Mouse (Mus musculus) limb, embryonic 11.5 days (tissue): ENCODE measurements at regions not wholly inside any gene's neighbourhood (a gene's known extent, or its start where the extent isn't known, plus 50 kb on each side); places are given as distances from the start of the nearest gene placed in this dataset.

ENCODE experiments used
- ATAC-seq: fragments of 200-750 bp; cut with Nextera tagmentation; 2 replicates; pipeline ENCODE4 v1.8.0; 2017; ENCODE audit warnings: low read depth; ENCODE audit not compliant: insufficient number of reproducible peaks, low FRiP score, low TSS enrichment
- DNase-seq: peaks from one replicate; pipeline ENCODE4 v3.0.0-alpha.2; 2015; ENCODE audit warnings: low spot score
- H3K27ac ChIP-seq: fragments of 300-500 bp; sonication (generic); replicated peaks from 2 replicates; pipeline ENCODE4 v1.5.1; 2014; ENCODE audit warnings: low read depth, mild to moderate bottlenecking, low read length
- H3K27me3 ChIP-seq: fragments of 300-500 bp; sonication (generic); 2 replicates; pipeline ENCODE4 v1.6.1; 2014; ENCODE audit warnings: mild to moderate bottlenecking, low read length, mixed read lengths; ENCODE audit not compliant: control insufficient read depth, insufficient read depth
- H3K36me3 ChIP-seq: fragments of 300-500 bp; sonication (generic); 2 replicates; pipeline ENCODE4 v1.6.1; 2014; ENCODE audit warnings: mild to moderate bottlenecking, low read length, moderate library complexity, mixed read lengths; ENCODE audit not compliant: control insufficient read depth, insufficient read depth
- H3K4me1 ChIP-seq: fragments of 300-500 bp; sonication (generic); 2 replicates; pipeline ENCODE4 v1.6.1; 2014; ENCODE audit warnings: low read length, mixed read lengths; ENCODE audit not compliant: control insufficient read depth, insufficient read depth
- H3K4me2 ChIP-seq: fragments of 300-500 bp; sonication (generic); 2 replicates; pipeline ENCODE4 v1.6.1; 2014; ENCODE audit warnings: low read depth, mild to moderate bottlenecking, moderate library complexity; ENCODE audit not compliant: severe bottlenecking
- H3K4me3 ChIP-seq: fragments of 300-500 bp; sonication (generic); 2 replicates; pipeline ENCODE4 v1.5.1; 2014; ENCODE audit warnings: low read depth, low read length
- H3K9ac ChIP-seq: fragments of 300-500 bp; sonication (generic); 2 replicates; pipeline ENCODE4 v1.6.1; 2014; ENCODE audit warnings: mild to moderate bottlenecking, low read length
- H3K9me3 ChIP-seq: fragments of 300-500 bp; sonication (generic); 2 replicates; pipeline ENCODE4 v1.6.1; 2016; ENCODE audit warnings: low read length; ENCODE audit not compliant: control insufficient read depth
- WGBS: fragments of 180-500 bp; shearing (Covaris S2); extraction: QIAGEN DNeasy Blood & Tissue Kit; methylation state at CpG from one replicate; pipeline ENCODE4 v1.1.7; 2014; 5-methylcytosine and 5-hydroxymethylcytosine counted together

DNA sequence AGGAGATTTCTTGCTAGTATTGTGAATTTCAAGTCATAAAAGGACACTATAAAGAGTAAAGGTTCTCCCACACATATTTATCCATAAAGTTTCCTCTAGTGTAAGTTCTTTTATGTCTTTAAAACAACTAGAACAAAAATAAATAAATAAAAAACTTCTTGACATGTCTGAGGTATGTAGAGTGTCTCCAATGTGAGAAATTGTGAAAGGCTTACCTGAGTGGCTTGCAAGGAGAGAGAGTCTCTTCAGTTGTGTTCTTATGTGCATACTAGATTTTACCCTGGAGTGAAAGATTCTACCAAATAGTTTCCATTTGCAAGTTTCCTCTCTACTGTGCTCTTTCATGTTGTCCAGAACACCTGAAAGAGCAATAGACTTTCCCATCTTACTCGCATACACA, 276.8 kb downstream of the Ankrd50 start:
- 92% methylated on average over 1 of the region's 1 CpGs for WGBS
- Histone ChIP-seq H3K4me1 (no peaks in the 10 kb centered on the region), H3K27me3 (no peaks in the 10 kb centered on the region), H3K4me2 (no peak overlapping the region), H3K4me3 (no peak overlapping the region), H3K36me3 (no peaks in the 10 kb centered on the region), H3K9ac (no peak overlapping the region), H3K27ac (no peak overlapping the region), H3K9me3 (no peaks in the 10 kb centered on the region)
- no peak for DNase-seq
- ATAC-seq: no peak

- DNase-seq (peak; percentile 64), ATAC-seq (no peak)
- Histone ChIP-seq H3K9me3 (no peaks in the 10 kb centered on the region), H3K4me1 (no peaks in the 10 kb centered on the region), H3K27ac (no peak overlapping the region), H3K36me3 (no peaks in the 10 kb centered on the region), H3K9ac (no peak overlapping the region), H3K27me3 (no peaks in the 10 kb centered on the region), H3K4me3 (no peak overlapping the region), H3K4me2 (no peak overlapping the region)
- WGBS: 65% methylated on average over 10 of the region's 10 CpGs
These were observed 282.6 kb downstream of the Ankrd50 start for GRCm38 (mm10) chr3:38201861-38202656.

DNA sequence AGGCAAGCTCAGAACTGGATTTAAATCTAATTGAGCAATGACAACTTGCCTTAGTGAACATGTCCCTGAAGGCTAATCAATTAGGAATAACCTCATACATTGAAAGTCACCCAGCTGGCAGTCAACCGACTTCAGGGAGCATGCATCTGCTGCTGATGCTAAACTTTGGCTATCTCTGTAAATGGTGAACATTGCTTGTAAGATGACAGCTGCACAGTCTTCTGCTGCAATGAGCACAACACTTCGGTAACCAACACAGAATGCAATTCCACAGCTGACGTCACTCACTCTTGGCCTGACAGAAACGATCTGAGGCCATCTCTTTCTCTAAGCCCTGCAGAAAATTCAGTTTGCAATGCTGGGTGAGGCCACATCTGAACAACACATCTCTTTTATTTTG, 290.6 kb downstream of the Ankrd50 start:
- Histone ChIP-seq H3K9ac (no peak overlapping the region), H3K27me3 (no peaks in the 10 kb centered on the region), H3K36me3 (no peaks in the 10 kb centered on the region), H3K4me1 (no peaks in the 10 kb centered on the region), H3K27ac (no peak overlapping the region), H3K9me3 (no peaks in the 10 kb centered on the region), H3K4me3 (no peak overlapping the region), H3K4me2 (no peak overlapping the region)
- DNase-seq: no peak
- ATAC-seq: no peak
- 80% methylated on average over 4 of the region's 4 CpGs for WGBS

- DNase-seq: no peak
- ATAC-seq: no peak
- Histone ChIP-seq H3K36me3 (no peaks in the 10 kb centered on the region), H3K4me3 (no peak overlapping the region), H3K9ac (no peak overlapping the region), H3K4me1 (no peaks in the 10 kb centered on the region), H3K27ac (no peak overlapping the region), H3K27me3 (no peaks in the 10 kb centered on the region), H3K4me2 (no peak overlapping the region), H3K9me3 (no peaks in the 10 kb centered on the region)
- 90% methylated on average over 3 of the region's 3 CpGs for WGBS
These were observed 297.2 kb downstream of the Ankrd50 start for GRCm38 (mm10) chr3:38187406-38187896.

DNA sequence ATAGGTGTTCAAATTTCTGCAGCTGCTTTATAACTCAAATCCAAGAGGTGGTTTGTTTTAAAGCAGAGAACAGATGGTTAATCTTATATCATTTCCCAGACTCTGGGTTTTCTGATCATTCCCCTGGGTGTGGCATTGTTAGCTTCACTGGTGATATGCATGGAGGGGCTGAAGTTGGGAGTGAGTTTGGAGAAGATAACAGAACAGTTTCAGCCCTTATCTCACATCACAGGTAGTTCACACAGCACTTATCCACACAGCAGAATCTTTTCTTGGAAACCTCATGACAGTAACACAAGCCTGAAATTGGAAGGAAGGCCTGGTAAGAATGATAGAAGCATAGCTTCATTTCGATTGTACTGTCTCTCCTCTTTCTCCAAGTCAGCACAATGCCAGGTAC, 298.1 kb downstream of the Ankrd50 start:
- DNase-seq (no peak), ATAC-seq (no peak)
- 89% methylated on average over 1 of the region's 1 CpGs for WGBS
- no peak overlapping the region for H3K27ac ChIP-seq
- no peaks in the 10 kb centered on the region for H3K27me3 ChIP-seq
- H3K4me2 ChIP-seq: no peak overlapping the region
- no peaks in the 10 kb centered on the region for H3K36me3 ChIP-seq
- H3K9ac ChIP-seq: no peak overlapping the region
- no peak overlapping the region for H3K4me3 ChIP-seq
- H3K4me1 ChIP-seq: no peaks in the 10 kb centered on the region
- no peaks in the 10 kb centered on the region for H3K9me3 ChIP-seq

- Histone ChIP-seq H3K36me3 (no peaks in the 10 kb centered on the region), H3K4me2 (no peak overlapping the region), H3K4me3 (no peak overlapping the region), H3K9me3 (no peaks in the 10 kb centered on the region), H3K27ac (no peak overlapping the region), H3K4me1 (no peaks in the 10 kb centered on the region), H3K9ac (no peak overlapping the region), H3K27me3 (no peaks in the 10 kb centered on the region)
- ATAC-seq: no peak
- no peak for DNase-seq
These were observed 306.3 kb downstream of the Ankrd50 start for GRCm38 (mm10) chr3:38178295-38178694.

DNA sequence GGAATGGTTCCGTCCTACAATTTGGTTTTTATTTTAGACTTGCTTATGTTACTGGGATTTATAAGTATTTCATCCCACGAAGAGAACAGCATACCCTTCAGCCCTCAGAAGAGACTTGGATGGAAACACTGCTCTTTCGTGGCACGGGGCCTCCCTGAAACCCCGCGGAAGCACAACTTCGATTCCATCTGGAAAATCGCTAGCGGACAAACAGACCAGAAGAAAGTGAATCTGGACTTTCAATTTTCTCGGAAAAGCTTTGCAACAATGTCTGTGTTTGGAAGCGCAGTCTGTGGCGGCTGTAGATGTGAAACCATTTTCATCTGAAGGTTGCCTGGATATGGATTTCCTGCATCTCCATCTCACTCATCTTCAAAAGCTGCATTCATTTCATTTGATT, 308.7 kb downstream of the Ankrd50 start:
- ATAC-seq (no peak), DNase-seq (no peak)
- Histone ChIP-seq H3K9ac (no peak overlapping the region), H3K4me2 (no peak overlapping the region), H3K4me3 (no peak overlapping the region), H3K27me3 (no peaks in the 10 kb centered on the region), H3K4me1 (no peaks in the 10 kb centered on the region), H3K36me3 (no peaks in the 10 kb centered on the region), H3K27ac (no peak overlapping the region), H3K9me3 (no peaks in the 10 kb centered on the region)
- 84% methylated on average over 12 of the region's 12 CpGs for WGBS

GRCm38 (mm10) chr3:38174735-38175280, 309.8 kb downstream of the Ankrd50 start:
- 84% methylated on average over 8 of the region's 8 CpGs for WGBS

More at GRCm38 (mm10) chr3:38174735-38175280, 309.8 kb downstream of the Ankrd50 start:
- ATAC-seq (no peak), DNase-seq (no peak)
- Histone ChIP-seq H3K4me3 (no peak overlapping the region), H3K4me1 (no peaks in the 10 kb centered on the region), H3K36me3 (no peaks in the 10 kb centered on the region), H3K9me3 (no peaks in the 10 kb centered on the region), H3K27ac (no peak overlapping the region), H3K4me2 (no peak overlapping the region), H3K27me3 (no peaks in the 10 kb centered on the region), H3K9ac (no peak overlapping the region)
